Mouse (Mus musculus): ENCODE results near the gene Fhad1.

DNA sequence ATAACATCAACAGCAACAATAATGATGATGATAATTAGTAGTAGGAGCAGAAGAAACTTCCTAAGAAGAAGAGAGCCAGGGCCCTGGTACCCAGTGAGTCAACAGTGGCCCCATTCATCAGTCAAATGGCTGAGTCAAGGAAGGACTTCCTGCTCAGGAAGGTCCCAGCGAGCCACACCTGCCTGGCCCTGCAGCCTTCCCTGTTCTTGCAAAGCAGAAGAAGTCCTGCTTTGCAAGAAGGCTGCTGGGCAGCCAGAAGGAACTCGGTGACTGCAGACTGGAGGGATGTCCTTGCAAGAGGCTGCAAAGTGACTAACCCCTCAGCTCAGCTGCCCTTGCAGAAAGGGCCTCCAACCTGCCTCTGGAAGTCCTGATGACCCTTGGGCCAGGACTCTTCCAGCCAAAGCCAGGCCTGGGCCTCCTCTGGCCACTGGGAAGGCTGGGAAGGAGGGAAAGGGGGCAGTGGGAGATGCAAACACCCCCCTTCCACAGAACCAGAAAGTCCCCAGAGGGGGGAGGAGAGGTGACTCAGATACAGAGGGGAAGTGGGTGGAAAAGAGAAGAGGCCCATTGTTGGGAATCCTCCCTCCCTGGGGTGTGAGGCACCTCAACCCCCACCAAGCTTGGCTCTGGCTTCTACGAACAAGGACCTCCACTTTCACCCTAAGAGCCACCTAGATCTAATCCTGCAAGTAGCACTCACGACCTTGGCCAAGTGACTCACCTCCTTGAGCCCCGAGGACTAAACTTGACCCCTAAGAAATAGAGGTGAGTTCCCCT is 145.3 kb downstream of the Fhad1 start:
- TF ChIP-seq CTCF (conservative IDR thresholded peaks at IDR 0.05; ENCODE audit: insufficient read depth, insufficient read length, low read depth, low read length): no peak
- no peak for TF ChIP-seq POLR2A (IDR thresholded peaks at IDR 0.05; ENCODE audit: low read depth, low read length)

Data from kidney, adult 2 months (tissue).